Mouse (Mus musculus): ENCODE measurements at regions not wholly inside any gene's neighbourhood (a gene's known extent, or its start where the extent isn't known, plus 50 kb on each side); places are given as distances from the start of the nearest gene placed in this dataset.

- H3K27me3 ChIP-seq (ENCODE audit: control insufficient read depth) = no peaks in the 10 kb centered on the region
- TF ChIP-seq GATA1 (IDR thresholded peaks at IDR 0.05; ENCODE audit: low read length) (no peak), TAL1 (IDR thresholded peaks at IDR 0.05; ENCODE audit: low read length) (no peak)
- H3K9me3 ChIP-seq (ENCODE audit: control insufficient read depth, low read length) = no peaks in the 10 kb centered on the region
- H3K36me3 ChIP-seq (ENCODE audit: control insufficient read depth) = no peaks in the 10 kb centered on the region
- no peaks in the 10 kb centered on the region for H3K4me1 ChIP-seq (ENCODE audit: control insufficient read depth)
- H3K4me3 ChIP-seq (replicated peaks) = no peak overlapping the region
Measured at GRCm38 (mm10) chr12:12643247-12643963, 298.3 kb downstream of the Mycn start.

GRCm38 (mm10) chr12:12635308-12635707, 306.4 kb downstream of the Mycn start:
- H3K9me3 ChIP-seq (ENCODE audit: control insufficient read depth, low read length) = no peaks in the 10 kb centered on the region
- H3K4me1 ChIP-seq (ENCODE audit: control insufficient read depth) = no peaks in the 10 kb centered on the region
- no peaks in the 10 kb centered on the region for H3K27me3 ChIP-seq (ENCODE audit: control insufficient read depth)
- H3K4me3 ChIP-seq (replicated peaks) = no peak overlapping the region
- no peaks in the 10 kb centered on the region for H3K36me3 ChIP-seq (ENCODE audit: control insufficient read depth)
- no peak for TF ChIP-seq GATA1 (IDR thresholded peaks at IDR 0.05; ENCODE audit: low read length)
- no peak for TF ChIP-seq TAL1 (IDR thresholded peaks at IDR 0.05; ENCODE audit: low read length)

- Histone ChIP-seq H3K27me3 (ENCODE audit: control insufficient read depth) (no peaks in the 10 kb centered on the region), H3K36me3 (ENCODE audit: control insufficient read depth) (no peaks in the 10 kb centered on the region), H3K4me1 (ENCODE audit: control insufficient read depth) (no peaks in the 10 kb centered on the region), H3K9me3 (ENCODE audit: control insufficient read depth, low read length) (no peaks in the 10 kb centered on the region), H3K4me3 (replicated peaks) (no peak overlapping the region)
- TF ChIP-seq GATA1 (IDR thresholded peaks at IDR 0.05; ENCODE audit: low read length) = no peak
- no peak for TF ChIP-seq TAL1 (IDR thresholded peaks at IDR 0.05; ENCODE audit: low read length)
Measured at GRCm38 (mm10) chr12:12627597-12627996, 314.1 kb downstream of the Mycn start.

- H3K4me1 ChIP-seq (ENCODE audit: control insufficient read depth) = no peaks in the 10 kb centered on the region
- no peaks in the 10 kb centered on the region for H3K36me3 ChIP-seq (ENCODE audit: control insufficient read depth)
- TF ChIP-seq TAL1 (IDR thresholded peaks at IDR 0.05; ENCODE audit: low read length) (no peak), GATA1 (IDR thresholded peaks at IDR 0.05; ENCODE audit: low read length) (no peak)
- H3K9me3 ChIP-seq (ENCODE audit: control insufficient read depth, low read length) = no peaks in the 10 kb centered on the region
- no peaks in the 10 kb centered on the region for H3K27me3 ChIP-seq (ENCODE audit: control insufficient read depth)
- no peak overlapping the region for H3K4me3 ChIP-seq (replicated peaks)
Measured at GRCm38 (mm10) chr12:12625788-12626187, 315.9 kb downstream of the Mycn start.

GRCm38 (mm10) chr12:12622712-12623292, 318.9 kb downstream of the Mycn start:
- Histone ChIP-seq H3K4me1 (ENCODE audit: control insufficient read depth) (no peaks in the 10 kb centered on the region), H3K27me3 (ENCODE audit: control insufficient read depth) (no peaks in the 10 kb centered on the region), H3K36me3 (ENCODE audit: control insufficient read depth) (no peaks in the 10 kb centered on the region), H3K4me3 (replicated peaks) (no peak overlapping the region), H3K9me3 (ENCODE audit: control insufficient read depth, low read length) (no peaks in the 10 kb centered on the region)
- no peak for TF ChIP-seq GATA1 (IDR thresholded peaks at IDR 0.05; ENCODE audit: low read length)
- TF ChIP-seq TAL1 (IDR thresholded peaks at IDR 0.05; ENCODE audit: low read length) = no peak

- no peaks in the 10 kb centered on the region for H3K27me3 ChIP-seq (ENCODE audit: control insufficient read depth)
- TF ChIP-seq GATA1 (IDR thresholded peaks at IDR 0.05; ENCODE audit: low read length) (no peak), TAL1 (IDR thresholded peaks at IDR 0.05; ENCODE audit: low read length) (no peak)
- H3K4me3 ChIP-seq (replicated peaks) = no peak overlapping the region
- no peaks in the 10 kb centered on the region for H3K9me3 ChIP-seq (ENCODE audit: control insufficient read depth, low read length)
- H3K36me3 ChIP-seq (ENCODE audit: control insufficient read depth) = no peaks in the 10 kb centered on the region
- no peaks in the 10 kb centered on the region for H3K4me1 ChIP-seq (ENCODE audit: control insufficient read depth)
Measured at GRCm38 (mm10) chr12:12621506-12621905, 320.2 kb downstream of the Mycn start.

- no peaks in the 10 kb centered on the region for H3K27me3 ChIP-seq (ENCODE audit: control insufficient read depth)
- no peaks in the 10 kb centered on the region for H3K9me3 ChIP-seq (ENCODE audit: control insufficient read depth, low read length)
- H3K4me1 ChIP-seq (ENCODE audit: control insufficient read depth) = no peaks in the 10 kb centered on the region
- no peak overlapping the region for H3K4me3 ChIP-seq (replicated peaks)
- H3K36me3 ChIP-seq (ENCODE audit: control insufficient read depth) = no peaks in the 10 kb centered on the region
- TF ChIP-seq GATA1 (IDR thresholded peaks at IDR 0.05; ENCODE audit: low read length) (no peak), TAL1 (IDR thresholded peaks at IDR 0.05; ENCODE audit: low read length) (no peak)
Measured at GRCm38 (mm10) chr12:12620316-12620715, 321.4 kb downstream of the Mycn start.

GRCm38 (mm10) chr12:12619431-12619830, 322.3 kb downstream of the Mycn start:
- no peak for TF ChIP-seq GATA1 (IDR thresholded peaks at IDR 0.05; ENCODE audit: low read length)
- TF ChIP-seq TAL1 (IDR thresholded peaks at IDR 0.05; ENCODE audit: low read length) = no peak
- H3K9me3 ChIP-seq (ENCODE audit: control insufficient read depth, low read length) = no peaks in the 10 kb centered on the region
- H3K27me3 ChIP-seq (ENCODE audit: control insufficient read depth) = no peaks in the 10 kb centered on the region
- H3K4me1 ChIP-seq (ENCODE audit: control insufficient read depth) = no peaks in the 10 kb centered on the region
- H3K36me3 ChIP-seq (ENCODE audit: control insufficient read depth) = no peaks in the 10 kb centered on the region
- H3K4me3 ChIP-seq (replicated peaks) = no peak overlapping the region

GRCm38 (mm10) chr12:12612520-12612919, 329.2 kb downstream of the Mycn start:
- Histone ChIP-seq H3K36me3 (ENCODE audit: control insufficient read depth) (no peaks in the 10 kb centered on the region), H3K4me1 (ENCODE audit: control insufficient read depth) (no peaks in the 10 kb centered on the region), H3K4me3 (replicated peaks) (no peak overlapping the region), H3K27me3 (ENCODE audit: control insufficient read depth) (no peaks in the 10 kb centered on the region), H3K9me3 (ENCODE audit: control insufficient read depth, low read length) (no peaks in the 10 kb centered on the region)
- TF ChIP-seq TAL1 (IDR thresholded peaks at IDR 0.05; ENCODE audit: low read length) (no peak), GATA1 (IDR thresholded peaks at IDR 0.05; ENCODE audit: low read length) (no peak)
